Mouse (Mus musculus) naive thymus-derived CD4-positive, alpha-beta T cell, adult 2 months (primary cell): ENCODE data around the gene Borcs7.

ENCODE experiments used
- DNase-seq: peaks from one replicate; pipeline ENCODE4 v3.0.0-alpha.2; 2011; ENCODE audit warnings: low read depth

The Borcs7 gene

DNA sequence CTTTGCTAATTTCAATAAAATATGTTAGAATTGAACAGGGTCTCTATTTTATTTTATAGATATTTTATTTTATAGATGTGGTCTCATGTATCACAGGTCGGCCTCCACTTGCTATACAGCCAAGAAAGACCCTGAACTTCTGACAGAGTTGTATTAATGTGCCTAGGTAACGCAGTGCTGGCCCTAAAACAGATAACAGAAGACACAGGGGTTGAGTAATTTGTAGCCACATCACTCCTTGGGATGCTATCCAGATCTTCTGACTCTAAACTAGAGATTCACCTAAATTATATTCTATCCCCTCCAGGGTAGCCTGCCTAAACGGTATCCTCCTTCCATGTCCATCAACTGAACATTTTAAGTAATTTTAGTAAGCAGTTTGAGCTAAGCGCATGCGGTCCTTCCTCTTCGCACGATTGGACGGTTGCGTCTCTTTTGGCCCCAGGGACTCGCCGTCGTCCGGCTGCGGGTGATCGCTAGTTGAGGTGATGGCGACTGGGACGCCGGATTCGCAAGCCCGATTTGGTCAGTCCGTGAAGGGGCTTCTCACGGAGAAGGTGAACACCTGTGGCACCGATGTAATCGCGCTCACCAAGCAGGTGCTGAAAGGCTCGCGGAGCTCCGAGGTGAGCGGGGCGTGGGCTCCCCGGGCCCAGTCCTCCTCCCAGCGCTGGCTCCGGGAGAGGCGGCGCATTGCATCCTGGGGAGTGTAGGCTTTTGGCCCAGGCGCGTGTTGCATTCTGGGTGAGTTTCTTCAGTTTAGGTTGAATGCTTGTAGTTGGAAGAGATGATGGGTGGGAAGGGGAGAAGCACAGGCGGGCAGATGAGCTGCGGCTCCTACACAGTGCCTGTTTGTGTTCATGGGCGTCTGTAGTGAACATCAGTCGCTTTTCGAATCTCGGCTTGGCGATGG lies at the start of gene Borcs7:
Gene Borcs7, plus strand, starts transcription at position 447 of the 913 bp plus-strand sequence.
- DNase-seq: peak; percentile 85

DNA sequence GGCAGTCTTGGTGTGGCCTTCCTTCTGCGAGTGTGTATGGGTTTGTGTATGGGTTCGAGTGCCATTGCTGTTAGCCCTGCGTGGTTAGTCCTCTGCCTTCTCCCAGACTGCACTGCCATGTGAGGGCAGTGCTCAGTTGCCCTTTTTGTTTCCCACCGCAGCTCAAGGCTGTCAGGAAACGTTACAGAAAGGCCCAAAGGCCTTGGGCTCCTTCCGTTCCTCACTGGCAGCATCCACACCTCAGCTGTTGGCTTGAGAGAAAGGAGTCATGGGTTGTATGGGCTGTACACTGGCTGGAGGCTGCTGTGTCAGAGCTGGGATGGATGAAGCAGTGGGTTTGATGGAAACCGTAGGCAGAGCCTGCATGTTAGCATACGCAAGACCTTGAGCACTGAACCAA lies 48.9 kb upstream of the Borcs7 start:
- DNase-seq: no peak

- peak; percentile 36 for DNase-seq
Measured at GRCm38 (mm10) chr19:46641420-46642085, 48.2 kb upstream of the Borcs7 start.

- DNase-seq: no peak
Measured at GRCm38 (mm10) chr19:46642136-46642753, 47.5 kb upstream of the Borcs7 start.

- DNase-seq: no peak
Measured at GRCm38 (mm10) chr19:46643236-46643635, 46.5 kb upstream of the Borcs7 start.

- DNase-seq: no peak
Measured at GRCm38 (mm10) chr19:46644343-46644792, 45.3 kb upstream of the Borcs7 start.

DNA sequence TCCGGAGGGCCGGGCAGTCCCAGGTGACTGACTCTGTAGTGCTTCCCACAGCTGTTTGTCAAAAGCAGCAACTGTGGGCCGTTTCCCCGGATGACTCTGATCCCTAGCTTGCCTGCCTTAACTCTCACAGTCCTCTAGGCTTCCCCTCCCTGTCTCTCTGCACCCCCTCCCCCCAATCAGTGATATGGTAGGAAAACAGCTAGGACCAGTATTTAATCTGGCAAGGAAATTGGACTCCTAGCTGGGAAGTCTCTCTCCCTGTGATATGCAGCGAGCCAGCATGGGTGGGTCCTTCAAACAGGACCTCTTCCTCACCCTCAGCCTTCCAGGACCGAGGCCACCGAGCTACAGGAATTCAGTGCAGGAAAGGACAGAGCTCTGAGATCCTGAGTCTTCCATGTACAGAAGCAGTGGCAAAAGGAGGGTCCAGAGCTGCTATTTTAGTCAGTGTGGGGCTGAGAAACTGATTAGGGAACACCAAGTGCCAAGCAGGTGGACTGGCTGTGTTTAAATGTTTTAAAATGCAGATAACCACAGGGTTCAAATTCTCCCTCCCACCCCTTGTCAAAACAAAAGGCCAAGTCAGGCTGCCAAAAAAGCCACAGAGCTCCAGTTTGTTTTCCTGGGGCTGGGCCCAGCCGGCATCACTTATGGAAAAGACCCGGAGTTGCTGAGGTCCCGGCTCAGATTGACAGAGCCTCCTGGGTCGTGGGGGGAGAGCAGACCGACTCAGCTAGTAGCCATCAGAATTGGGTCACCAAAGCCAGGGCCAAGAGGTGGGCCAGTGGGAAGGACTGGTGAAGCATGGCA lies 44.7 kb upstream of the Borcs7 start:
- DNase-seq: no peak

DNA sequence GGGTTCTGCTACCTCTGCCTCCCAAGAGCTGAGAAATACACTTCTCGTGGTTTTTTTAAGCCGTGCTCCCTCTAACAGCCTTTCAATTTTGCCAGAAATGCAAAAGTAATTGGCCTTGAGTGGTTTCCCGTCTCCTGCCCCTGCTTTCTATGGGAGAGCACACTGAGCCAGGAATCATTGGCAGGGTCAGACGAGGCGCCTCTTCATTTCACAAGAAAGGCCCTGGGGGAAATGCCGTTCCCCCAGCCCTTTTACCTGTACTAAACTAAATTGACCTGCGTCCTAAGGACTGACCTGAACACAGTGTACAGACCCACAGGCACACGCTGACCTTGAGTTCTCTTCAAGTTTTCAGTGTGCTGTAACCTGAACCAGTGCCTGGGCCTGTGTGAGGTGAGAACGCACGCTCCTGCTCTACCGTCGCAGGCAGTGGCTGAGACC lies 43.6 kb upstream of the Borcs7 start:
- no peak for DNase-seq

DNA sequence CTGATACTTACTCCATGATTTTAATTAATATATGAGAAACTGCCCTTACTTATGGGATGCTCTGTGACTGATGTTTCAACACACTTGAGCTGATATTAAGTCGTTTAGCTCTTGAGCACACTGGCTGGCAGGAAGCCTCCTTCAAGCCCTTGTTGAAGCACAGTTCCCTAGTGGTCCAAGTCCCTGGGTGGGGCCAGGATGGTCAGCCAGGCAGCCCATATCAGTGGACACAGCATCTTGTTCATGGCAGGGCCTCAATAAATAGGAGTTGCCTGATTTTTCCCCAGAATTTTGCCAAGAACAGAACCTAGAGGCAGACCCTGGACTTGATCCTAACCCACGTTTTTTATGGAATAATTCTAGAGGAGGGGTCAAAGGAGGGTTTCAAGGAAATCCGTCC lies 42.5 kb upstream of the Borcs7 start:
- no peak for DNase-seq

GRCm38 (mm10) chr19:46647850-46648249 lies 41.9 kb upstream of the Borcs7 start:
- no peak for DNase-seq

GRCm38 (mm10) chr19:46648565-46648964 lies 41.1 kb upstream of the Borcs7 start:
- DNase-seq: no peak

GRCm38 (mm10) chr19:46653188-46653587 lies 36.5 kb upstream of the Borcs7 start:
- no peak for DNase-seq

DNA sequence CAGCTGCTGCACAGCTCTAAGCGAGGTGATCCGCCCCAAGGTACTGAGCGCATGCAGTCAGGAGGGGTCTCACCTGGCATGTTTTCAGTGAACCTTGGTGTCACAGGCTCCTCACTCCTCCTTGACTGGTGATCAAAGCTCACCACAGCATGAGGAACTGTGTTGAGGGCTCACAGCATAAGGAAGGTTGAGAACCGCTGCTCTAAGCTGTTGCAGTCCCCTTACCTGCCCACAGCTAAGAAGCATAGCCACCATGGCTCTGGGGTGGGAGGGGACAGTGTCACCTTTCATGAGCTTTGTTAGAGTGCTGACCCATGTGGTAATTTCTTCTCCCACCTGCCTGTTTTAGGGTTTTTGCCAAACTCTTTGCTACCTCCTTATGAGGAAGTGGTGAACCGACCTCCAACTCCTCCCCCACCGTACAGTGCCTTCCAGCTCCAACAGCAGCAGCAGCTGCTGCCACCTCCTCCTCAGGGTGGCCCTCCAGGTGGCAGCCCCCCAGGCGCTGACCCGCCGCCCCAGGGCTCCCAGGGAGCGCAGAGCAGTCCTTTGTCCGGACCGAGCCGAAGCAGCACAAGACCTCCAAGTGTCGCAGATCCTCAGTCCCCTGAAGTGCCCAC lies 36.0 kb upstream of the Borcs7 start:
- DNase-seq: peak; percentile 45

DNA sequence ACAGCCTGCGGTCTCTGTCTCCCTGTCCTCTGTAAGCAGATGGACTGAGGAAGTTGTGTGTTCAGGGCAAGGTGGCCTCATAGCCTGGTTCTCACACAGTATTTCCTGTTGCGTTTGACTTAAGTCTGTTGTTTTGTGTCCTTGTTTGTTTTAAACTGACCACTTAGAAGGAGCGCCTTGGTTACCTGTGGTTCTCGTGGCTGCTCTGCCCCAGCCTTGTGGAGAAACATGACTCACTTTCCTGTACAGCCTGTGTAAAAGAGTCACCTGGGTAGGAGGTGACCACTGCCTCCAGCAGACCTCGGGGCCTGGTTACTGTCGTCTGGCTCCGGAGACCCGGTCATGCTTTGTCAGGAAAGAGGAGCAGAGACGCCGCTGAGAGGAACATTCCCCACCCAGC lies 34.1 kb upstream of the Borcs7 start:
- DNase-seq: no peak

GRCm38 (mm10) chr19:46656151-46656840 lies 33.4 kb upstream of the Borcs7 start:
- no peak for DNase-seq

- peak; percentile 65 for DNase-seq
Measured at GRCm38 (mm10) chr19:46657339-46658020, 32.2 kb upstream of the Borcs7 start.

DNA sequence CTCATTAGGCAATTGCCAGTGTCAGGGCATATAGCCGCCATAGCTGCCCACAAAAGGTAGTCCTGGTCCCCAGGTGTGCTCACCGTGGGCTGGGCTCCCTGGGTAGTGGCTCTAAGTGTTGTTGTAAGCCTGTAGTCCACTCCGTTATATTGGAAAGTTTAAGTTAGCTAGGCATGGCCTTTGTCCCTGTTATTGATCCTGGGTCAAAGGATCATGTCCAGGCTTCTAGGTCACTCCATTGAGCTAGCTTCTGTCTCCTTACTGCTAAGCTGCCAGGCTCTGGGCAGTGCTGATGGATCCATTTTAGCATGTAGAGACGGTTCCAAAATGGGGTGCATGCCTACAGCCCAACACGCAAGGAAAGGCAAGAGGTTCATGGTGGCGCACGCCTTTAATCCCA lies 31.4 kb upstream of the Borcs7 start:
- DNase-seq: no peak

GRCm38 (mm10) chr19:46658851-46659250 lies 30.9 kb upstream of the Borcs7 start:
- DNase-seq: no peak

DNA sequence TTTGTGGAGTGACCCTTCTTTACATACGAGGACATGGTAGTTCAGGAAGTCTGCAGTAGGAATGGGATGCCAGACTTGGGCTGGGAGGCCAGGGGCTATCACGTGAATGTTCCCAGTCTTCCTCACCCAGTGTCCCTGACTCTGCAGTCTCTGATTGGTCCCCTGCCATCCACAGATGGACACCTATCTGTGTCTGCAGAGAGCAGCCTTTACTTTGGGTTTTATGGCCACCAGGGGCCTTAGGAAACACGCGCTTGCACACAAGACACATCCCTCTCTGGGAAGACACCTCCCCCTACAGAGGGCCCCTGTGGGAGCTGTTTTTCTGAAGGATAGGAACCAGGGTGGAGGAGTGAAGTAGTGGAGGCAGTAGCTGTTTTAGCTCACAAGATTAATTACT lies 28.2 kb upstream of the Borcs7 start:
- no peak for DNase-seq

- no peak for DNase-seq
Measured at GRCm38 (mm10) chr19:46662214-46662613, 27.5 kb upstream of the Borcs7 start.
